Mouse (Mus musculus) ES-Bruce4 (cell line): ENCODE measurements around the gene Zswim3.

Experiments used
- CTCF ChIP-seq: IDR thresholded peaks from one replicate; pipeline ENCODE4 v1.8.1; 2011; ENCODE audit warnings: low read depth, low read length
- EP300 ChIP-seq: IDR thresholded peaks from 2 replicates; pipeline ENCODE4 v1.6.1; 2011; ENCODE audit warnings: low read depth, low read length; ENCODE audit not compliant: insufficient read depth
- POLR2A ChIP-seq: IDR thresholded peaks from one replicate; pipeline ENCODE4 v1.8.1; 2011; ENCODE audit warnings: low read length; ENCODE audit not compliant: insufficient read depth

DNA sequence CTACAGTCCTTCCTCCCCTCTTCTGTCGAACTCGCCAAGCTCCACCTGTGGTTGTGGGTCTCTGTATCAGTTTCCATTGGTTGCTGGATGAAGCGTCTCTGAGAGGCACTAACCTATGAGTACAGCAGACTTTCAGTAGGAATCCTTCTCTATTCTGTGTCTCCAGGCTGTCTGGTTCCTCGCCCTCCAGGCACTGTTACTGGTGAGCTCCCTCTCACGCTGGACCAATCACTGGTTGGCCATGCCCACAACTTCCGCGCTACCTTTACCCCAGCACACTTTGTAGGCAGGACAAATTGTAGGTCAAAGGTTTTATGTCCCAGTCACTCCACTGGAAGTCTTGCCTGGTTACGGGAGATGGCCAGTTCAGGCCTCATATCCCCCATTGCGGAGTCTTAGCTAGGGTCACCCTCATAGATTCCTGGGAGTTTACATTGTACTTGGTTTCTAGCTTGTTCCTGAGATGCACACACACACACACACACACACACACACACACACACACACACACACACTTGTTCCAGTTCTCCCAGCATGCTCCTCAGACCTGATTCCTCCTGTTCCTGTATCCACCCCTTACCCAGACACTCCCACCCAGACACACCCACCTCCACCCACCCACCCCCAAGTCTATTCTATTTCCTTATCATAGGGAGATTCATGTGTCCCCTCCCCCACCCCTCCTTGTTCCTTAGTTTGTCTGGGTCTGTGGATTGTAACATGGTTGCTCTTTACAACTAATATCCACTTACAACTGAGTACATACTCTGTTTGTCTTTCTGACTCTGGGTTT is 54.9 kb downstream of the Zswim3 start:
- TF ChIP-seq CTCF (no peak), POLR2A (no peak), EP300 (no peak)
